Mouse (Mus musculus) fat pad, adult 2 months (tissue): ENCODE data around the gene Gm49354.
"Not testable (repeated sequence)": the region's sequence is repeated elsewhere in the genome, so short reads cannot be mapped to it uniquely, and the experiment has no call there.

Experiments used
- DNase-seq: peaks from one replicate; pipeline ENCODE4 v3.0.0-alpha.2; 2011; ENCODE audit warnings: low read depth, low spot score; ENCODE audit errors: extremely low read depth

Gm49354 gene

GRCm38 (mm10) chr13:59782145-59782544 lies at the start of gene Gm49354:
TSS of gene Gm49354 (minus strand) at chr13:59782245.
- no peak for DNase-seq

- DNase-seq, result no peak
These were observed 43.9 kb upstream of the Gm49354 start for GRCm38 (mm10) chr13:59825966-59826365.

- no peak for DNase-seq
These were observed 40.7 kb upstream of the Gm49354 start, which contains the start of gene Tut7 for GRCm38 (mm10) chr13:59822507-59823462. TSS of gene Tut7 (minus strand) at chr13:59823147.

- no peak for DNase-seq
These were observed 38.8 kb upstream of the Gm49354 start for GRCm38 (mm10) chr13:59820836-59821235.

GRCm38 (mm10) chr13:59820114-59820513 lies 38.1 kb upstream of the Gm49354 start:
- DNase-seq, result no peak

- DNase-seq, result no peak
These were observed 35.3 kb upstream of the Gm49354 start for GRCm38 (mm10) chr13:59817352-59817751.

- DNase-seq, result no peak
These were observed 32.1 kb upstream of the Gm49354 start for GRCm38 (mm10) chr13:59814109-59814591.

- no peak for DNase-seq
These were observed 29.5 kb upstream of the Gm49354 start for GRCm38 (mm10) chr13:59811581-59811980.

GRCm38 (mm10) chr13:59801000-59801399 lies 19.0 kb upstream of the Gm49354 start:
- DNase-seq, result no peak

GRCm38 (mm10) chr13:59800077-59800476 lies 18.0 kb upstream of the Gm49354 start:
- DNase-seq, result no peak

- DNase-seq, result no peak
These were observed 16.3 kb upstream of the Gm49354 start for GRCm38 (mm10) chr13:59798306-59798705.

- no peak for DNase-seq
These were observed 14.4 kb upstream of the Gm49354 start for GRCm38 (mm10) chr13:59796466-59796848.

GRCm38 (mm10) chr13:59795807-59796465 lies 13.9 kb upstream of the Gm49354 start:
- DNase-seq, result no peak

- DNase-seq, result no peak
These were observed 12.7 kb upstream of the Gm49354 start for GRCm38 (mm10) chr13:59794786-59795185.

- not testable (repeated sequence) for DNase-seq
These were observed 2.2 kb downstream of the Gm49354 start for GRCm38 (mm10) chr13:59779744-59780264.

GRCm38 (mm10) chr13:59779213-59779612 lies 2.8 kb downstream of the Gm49354 start:
- no peak for DNase-seq

- no peak for DNase-seq
These were observed 6.9 kb downstream of the Gm49354 start for GRCm38 (mm10) chr13:59775168-59775567.

GRCm38 (mm10) chr13:59771257-59771656 lies 10.8 kb downstream of the Gm49354 start:
- no peak for DNase-seq

- no peak for DNase-seq
These were observed 11.2 kb downstream of the Gm49354 start for GRCm38 (mm10) chr13:59770847-59771246.

- DNase-seq, result no peak
These were observed 11.9 kb downstream of the Gm49354 start for GRCm38 (mm10) chr13:59770164-59770562.

- no peak for DNase-seq
These were observed 12.5 kb downstream of the Gm49354 start, which contains the start of gene Isca1 for GRCm38 (mm10) chr13:59769296-59770163. TSS of gene Isca1 (minus strand) at chr13:59769810.
